Mouse (Mus musculus) olfactory bulb, adult 2 months (tissue): ENCODE measurements at regions not wholly inside any gene's neighbourhood (a gene's known extent, or its start where the extent isn't known, plus 50 kb on each side); places are given as distances from the start of the nearest gene placed in this dataset.

ENCODE experiments used
- CTCF ChIP-seq: fragments of 200-500 bp; IDR thresholded peaks from 2 replicates; pipeline ENCODE4 v1.5.1; 2012; ENCODE audit warnings: low read depth, mild to moderate bottlenecking, low read length, moderate library complexity; ENCODE audit not compliant: insufficient read depth
- POLR2A ChIP-seq: fragments of 200-500 bp; IDR thresholded peaks from 2 replicates; pipeline ENCODE4 v1.6.1; 2012; ENCODE audit warnings: mild to moderate bottlenecking, low read depth, low read length, moderate library complexity; ENCODE audit not compliant: insufficient read depth

- TF ChIP-seq POLR2A (no peak), CTCF (no peak)
These were observed 141.9 kb upstream of the Gm26657 start for GRCm38 (mm10) chr4:56597931-56598330.
